Mouse (Mus musculus) large intestine, adult 2 months (tissue): ENCODE measurements around the gene Nr1i3. TPM values are rescaled to one million over a fixed set of nuclear protein-coding genes. Genes with fewer than 3 reads are reported as not detected.

Source experiments
- DNase-seq: peaks from one replicate; pipeline ENCODE4 v3.0.0-alpha.2; 2012; ENCODE audit warnings: low read depth, low spot score
- WGBS: fragments of 180-500 bp; shearing (Covaris S2); methylation state at CpG from one replicate; pipeline ENCODE4 v1.1.7; 2018; 5-methylcytosine and 5-hydroxymethylcytosine counted together
- polyA plus RNA-seq: library from polyadenylated mRNA; depleted of rRNA; stranded (reverse); fragments of >200 nt; gene quantifications from 2 replicates; pipeline ENCODE4 v1.2.3, GENCODE M21; 2012; rRNA removed

Nr1i3 gene
- polyA plus RNA-seq, 1 experiment = 3.8 TPM

DNA sequence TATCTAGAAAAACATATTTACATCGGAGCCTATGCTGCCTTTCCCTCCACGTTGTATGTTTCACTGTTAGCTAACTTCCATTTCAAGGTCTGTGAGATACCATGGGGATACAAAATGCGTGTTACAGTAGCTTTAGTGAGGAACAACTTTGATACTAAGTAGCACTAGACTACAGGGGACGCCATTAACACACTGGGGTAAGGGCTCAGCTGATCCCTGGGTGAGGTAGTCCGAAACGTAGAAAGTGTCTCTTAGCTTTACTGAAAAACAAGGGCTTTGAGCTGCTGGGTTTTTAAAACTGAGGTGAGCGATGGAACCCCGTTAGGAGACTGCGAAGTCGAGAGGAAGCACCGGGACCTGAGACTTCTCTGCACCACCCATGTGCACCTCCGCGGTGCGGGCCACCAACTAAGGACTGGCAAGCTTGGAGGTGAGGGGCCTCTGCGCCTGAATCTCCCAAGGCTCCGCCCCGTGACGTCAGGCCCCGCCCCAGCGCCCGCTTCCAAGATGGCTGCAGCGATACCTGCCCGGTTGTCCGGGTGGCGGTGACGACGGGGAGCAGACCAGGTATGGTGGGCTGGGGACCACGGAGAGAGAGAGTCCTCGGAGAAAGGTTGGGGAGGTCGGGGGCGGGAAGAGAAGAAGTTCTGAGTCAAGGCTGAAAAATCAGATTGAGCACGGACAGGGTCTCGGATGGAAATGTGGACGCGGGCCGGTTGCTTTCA lies 56.2 kb downstream of the Nr1i3 start, which contains the start of gene B4galt3:
TSS of gene B4galt3 (plus strand) at position 481 of the 725 bp plus-strand sequence.
- 4% methylated on average over 36 of the region's 36 CpGs for WGBS
- peak; percentile 70 for DNase-seq

Other genes with a start within 250 kb of the Nr1i3 start
- 7.7 and 16.6 TPM in 2 replicates for gene Fcgr2b, start 237.4 kb upstream of the Nr1i3 start, polyA plus RNA-seq
- 8.4 and 10.1 TPM in 2 replicates for gene Fcgr4, start 195.1 kb upstream of the Nr1i3 start, polyA plus RNA-seq
- gene Fcgr3, start 149.0 kb upstream of the Nr1i3 start, polyA plus RNA-seq = 11.3 and 18.0 TPM in 2 replicates
- 1.8 and 2.0 TPM in 2 replicates for gene Cfap126, start 100.1 kb upstream of the Nr1i3 start, polyA plus RNA-seq
- gene Sdhc, start 63.4 kb upstream of the Nr1i3 start, polyA plus RNA-seq = 308 and 341 TPM in 2 replicates
- 0.29 and 0.30 TPM in 2 replicates for gene Mpz, start 63.3 kb upstream of the Nr1i3 start, polyA plus RNA-seq
- gene Pcp4l1, start 17.7 kb upstream of the Nr1i3 start, polyA plus RNA-seq = 23.6 and 25.2 TPM in 2 replicates
- gene Tomm40l, start 8.5 kb downstream of the Nr1i3 start, polyA plus RNA-seq = 23.1 and 24.0 TPM in 2 replicates
- gene Apoa2, start 11.1 kb downstream of the Nr1i3 start, polyA plus RNA-seq = 0.50 and 1.9 TPM in 2 replicates
- 56.2 and 58.5 TPM in 2 replicates for gene Fcer1g, start 20.4 kb downstream of the Nr1i3 start, polyA plus RNA-seq
- gene Adamts4, start 36.5 kb downstream of the Nr1i3 start, polyA plus RNA-seq = 1.1 and 2.5 TPM in 2 replicates
- gene Ndufs2, start 37.4 kb downstream of the Nr1i3 start, polyA plus RNA-seq = 167 and 181 TPM in 2 replicates
- gene B4galt3, start 56.4 kb downstream of the Nr1i3 start, polyA plus RNA-seq = 70.3 and 80.0 TPM in 2 replicates
- 21.9 and 34.8 TPM in 2 replicates for gene Ppox, start 67.2 kb downstream of the Nr1i3 start, polyA plus RNA-seq
- gene Usp21, start 74.0 kb downstream of the Nr1i3 start, polyA plus RNA-seq = 30.0 and 36.4 TPM in 2 replicates
- 34.5 and 35.8 TPM in 2 replicates for gene Ufc1, start 81.1 kb downstream of the Nr1i3 start, polyA plus RNA-seq
- 44.3 and 50.3 TPM in 2 replicates for gene Dedd, start 115.2 kb downstream of the Nr1i3 start, polyA plus RNA-seq
- gene Nit1, start 131.7 kb downstream of the Nr1i3 start, polyA plus RNA-seq = 46.5 and 54.7 TPM in 2 replicates
- 10.3 and 11.7 TPM in 2 replicates for gene Pfdn2, start 131.7 kb downstream of the Nr1i3 start, polyA plus RNA-seq
- 0.14 and 0.18 TPM in 2 replicates for gene Klhdc9, start 146.8 kb downstream of the Nr1i3 start, polyA plus RNA-seq
- gene Nectin4, start 156.1 kb downstream of the Nr1i3 start, polyA plus RNA-seq = 0.51 and 0.59 TPM in 2 replicates
- gene Arhgap30, start 175.0 kb downstream of the Nr1i3 start, polyA plus RNA-seq = 7.0 and 10.2 TPM in 2 replicates
- 80.1 and 86.0 TPM in 2 replicates for gene Usf1, start 197.3 kb downstream of the Nr1i3 start, polyA plus RNA-seq
- 77.2 and 98.1 TPM in 2 replicates for gene Tstd1, start 204.9 kb downstream of the Nr1i3 start, polyA plus RNA-seq
- gene F11r, start 223.6 kb downstream of the Nr1i3 start, polyA plus RNA-seq = 160 and 191 TPM in 2 replicates